Mouse (Mus musculus) lung, adult 2 months (tissue): ENCODE measurements around the gene Srarp.

Source experiments
- CTCF ChIP-seq: fragments of 200-500 bp; IDR thresholded peaks from 2 replicates; pipeline ENCODE4 v1.5.1; 2011; ENCODE audit warnings: mild to moderate bottlenecking, low read length, control low read depth; ENCODE audit not compliant: insufficient read depth
- POLR2A ChIP-seq: fragments of 200-500 bp; IDR thresholded peaks from 2 replicates; pipeline ENCODE4 v1.6.1; 2011; ENCODE audit warnings: low read depth, mild to moderate bottlenecking, control low read depth, low read length, borderline replicate concordance; ENCODE audit errors: extremely low read depth

GRCm38 (mm10) chr4:141478225-141478624, 42.3 kb upstream of the Srarp start:
- no peak for TF ChIP-seq CTCF
- no peak for TF ChIP-seq POLR2A
